Mouse (Mus musculus) spleen, adult 18-20 months (tissue): ENCODE measurements at regions not wholly inside any gene's neighbourhood (a gene's known extent, or its start where the extent isn't known, plus 50 kb on each side); places are given as distances from the start of the nearest gene placed in this dataset.

ENCODE experiments used
- DNase-seq, 2 experiments: peaks; one replicate each; pipeline ENCODE4 v3.0.0; 2022; ENCODE audit warnings: mixed read lengths in 2 of 2

DNA sequence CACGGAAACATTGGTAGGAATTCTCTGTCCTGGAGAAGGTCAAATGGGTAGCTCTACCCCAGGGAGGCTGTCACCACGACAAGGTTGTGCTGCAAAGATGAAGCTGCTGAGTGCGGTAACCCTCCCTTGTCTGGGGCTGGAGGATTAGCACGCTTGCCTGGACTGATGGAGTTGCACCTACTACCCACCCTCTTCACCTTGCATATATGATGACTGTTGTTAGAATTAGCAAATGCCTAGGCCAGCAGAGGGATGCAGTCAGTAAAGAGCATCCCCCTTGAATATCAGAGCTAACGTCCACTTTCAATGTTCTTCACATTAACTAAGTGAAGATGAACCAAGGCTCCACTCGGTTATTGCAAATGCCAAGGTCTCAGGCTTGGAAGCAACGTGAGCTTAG, 169.7 kb upstream of the Pabpc6 start:
- no peak for DNase-seq

DNA sequence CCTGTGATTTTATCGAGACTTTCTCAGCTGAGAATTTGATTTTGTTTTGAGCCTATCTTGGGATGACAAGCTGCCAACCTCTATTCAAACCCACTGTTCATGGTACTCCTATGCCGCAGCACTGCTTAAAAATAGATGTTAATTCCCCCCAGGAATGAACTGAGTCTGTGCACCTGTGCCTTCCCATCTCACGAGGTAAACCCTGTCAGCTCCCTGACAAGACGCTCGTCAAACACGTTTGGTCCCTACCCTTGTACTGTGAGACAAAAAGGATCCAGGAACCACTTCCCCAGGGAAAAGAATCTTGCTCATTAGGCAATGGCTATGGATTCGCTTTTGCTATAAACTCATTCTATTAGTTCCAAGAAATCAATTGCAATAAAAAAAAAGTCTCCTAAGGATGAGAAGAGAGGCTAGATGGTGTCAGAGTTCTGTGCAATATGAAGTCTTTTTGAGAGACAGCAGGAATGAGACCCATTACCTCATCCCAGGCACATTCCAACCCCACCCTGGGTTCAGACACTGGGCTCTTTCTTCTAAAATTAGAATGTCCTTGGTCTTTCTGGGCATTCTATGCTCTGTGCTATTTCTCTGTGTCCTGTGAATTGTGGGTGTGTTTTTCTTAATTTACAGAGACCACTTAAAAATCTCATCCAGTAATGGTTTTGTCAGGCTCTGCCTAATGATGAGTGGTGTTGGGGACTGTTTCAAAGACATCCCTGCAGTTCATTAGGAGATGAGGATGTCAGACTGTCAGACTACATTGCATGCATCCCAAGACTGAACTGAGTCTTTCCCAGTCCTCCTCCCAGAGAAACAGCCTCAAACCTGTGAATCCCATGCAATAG, 167.7 kb upstream of the Pabpc6 start:
- DNase-seq, result no peak

DNA sequence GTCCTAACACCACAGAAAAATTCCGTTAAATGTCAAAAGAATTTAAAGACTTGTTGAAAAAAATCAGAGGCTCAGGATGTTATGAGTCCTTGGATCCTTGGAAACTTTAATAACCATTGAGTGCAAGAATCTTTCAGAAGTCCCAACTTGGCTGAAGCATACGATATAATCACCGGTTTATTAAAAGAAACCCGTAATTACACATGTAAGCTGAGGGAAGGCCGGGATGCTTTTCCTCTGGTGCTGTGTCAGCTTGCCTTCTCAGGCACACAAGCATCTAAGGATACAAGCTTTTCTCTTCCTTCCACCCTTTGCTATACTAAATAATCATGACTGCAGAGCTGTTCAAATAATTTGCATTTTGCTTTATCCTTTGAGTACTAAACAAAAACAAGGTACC, 160.4 kb upstream of the Pabpc6 start:
- no peak for DNase-seq

DNA sequence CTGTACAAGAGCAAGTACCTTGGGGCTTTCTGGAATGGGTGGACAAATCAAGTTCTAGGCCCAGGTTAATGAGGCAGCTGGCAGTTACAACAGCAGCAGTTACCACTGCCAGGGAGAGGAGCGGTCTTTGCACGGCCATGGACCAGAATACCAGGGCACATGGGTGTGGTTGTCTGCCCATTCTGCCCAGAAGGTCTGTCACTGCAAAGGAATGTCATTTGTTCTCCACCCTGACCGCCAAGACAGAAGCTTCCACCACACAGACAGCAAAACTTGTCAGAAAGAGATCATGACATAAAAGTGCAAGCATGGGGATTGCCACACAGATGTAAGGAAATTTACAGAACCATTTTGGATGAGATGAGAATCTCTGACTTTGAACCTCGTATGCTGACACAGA, 151.8 kb upstream of the Pabpc6 start:
- DNase-seq, result no peak

DNA sequence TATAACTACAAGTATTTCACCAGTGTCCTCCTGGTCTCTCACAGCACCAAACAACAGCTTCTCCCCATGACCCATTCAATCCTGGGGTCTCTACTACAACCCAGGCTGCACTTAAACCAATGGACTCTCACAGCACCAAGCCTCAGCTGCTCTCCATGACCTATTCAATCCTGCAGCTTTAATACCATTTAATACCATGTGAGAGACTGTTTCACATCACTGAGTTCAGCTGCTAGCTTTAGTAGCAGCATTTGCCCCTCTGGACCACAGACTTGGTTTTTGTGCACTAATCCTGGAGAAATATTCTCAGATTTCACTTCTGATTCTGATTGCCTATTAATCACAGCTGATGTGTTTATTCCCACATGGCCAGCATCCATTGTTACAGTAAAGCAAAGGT, 147.5 kb upstream of the Pabpc6 start:
- no peak for DNase-seq

DNA sequence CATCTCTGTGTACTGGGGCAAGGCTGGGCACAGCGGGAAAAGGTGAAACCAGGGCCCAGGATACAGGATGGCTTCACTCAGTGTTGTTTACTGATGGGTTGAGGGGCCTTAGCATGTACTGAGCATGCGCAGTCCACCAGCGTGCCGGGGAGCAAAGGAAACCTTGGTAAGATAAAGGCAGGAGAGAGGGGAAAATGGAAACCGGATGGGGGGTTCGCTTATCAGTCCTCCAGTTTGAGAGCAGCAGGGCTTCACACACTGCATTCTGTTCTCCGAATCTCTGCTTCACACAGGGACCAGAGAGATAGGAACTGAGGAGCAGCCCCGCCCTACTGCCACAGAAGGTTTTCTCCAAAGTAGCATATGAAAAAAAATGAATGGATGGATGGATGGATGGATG, 127.6 kb upstream of the Pabpc6 start:
- no peak for DNase-seq

DNA sequence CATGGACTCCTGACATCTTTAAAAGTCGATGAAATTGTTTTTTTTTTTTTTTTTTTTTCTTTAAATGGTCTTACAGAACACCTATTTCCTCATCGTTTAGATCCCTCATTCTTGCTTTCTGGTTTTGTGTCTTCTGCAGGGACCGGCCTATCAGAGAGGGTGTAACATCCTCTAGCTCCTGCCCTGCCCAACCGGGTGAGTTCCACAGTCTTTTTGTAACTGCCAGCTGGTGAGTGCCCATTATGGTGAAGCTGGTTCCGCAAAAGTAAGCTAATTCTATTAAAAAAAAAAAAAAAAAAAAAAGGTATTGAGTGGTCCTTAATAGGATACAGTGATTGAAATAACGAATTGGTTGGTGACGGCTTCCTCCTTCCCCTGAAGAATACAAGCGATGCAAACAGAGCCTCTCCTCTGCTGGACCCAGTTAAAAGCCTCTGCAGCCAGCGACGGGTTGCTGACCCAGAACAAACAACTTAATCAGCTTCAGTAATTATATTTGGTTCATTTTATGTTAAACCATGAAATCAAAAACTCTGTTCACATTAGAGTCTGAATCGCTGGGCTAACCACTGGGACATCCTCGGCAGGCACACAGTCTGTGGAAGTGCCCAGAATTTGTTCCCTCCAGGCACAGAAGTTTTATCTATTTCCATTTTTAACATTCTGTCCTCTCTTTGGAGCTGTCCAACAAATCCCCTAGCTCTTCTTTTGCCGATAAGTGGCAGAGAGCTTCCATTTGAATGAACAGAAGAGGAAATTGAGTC, 126.9 kb upstream of the Pabpc6 start:
- no peak for DNase-seq

DNA sequence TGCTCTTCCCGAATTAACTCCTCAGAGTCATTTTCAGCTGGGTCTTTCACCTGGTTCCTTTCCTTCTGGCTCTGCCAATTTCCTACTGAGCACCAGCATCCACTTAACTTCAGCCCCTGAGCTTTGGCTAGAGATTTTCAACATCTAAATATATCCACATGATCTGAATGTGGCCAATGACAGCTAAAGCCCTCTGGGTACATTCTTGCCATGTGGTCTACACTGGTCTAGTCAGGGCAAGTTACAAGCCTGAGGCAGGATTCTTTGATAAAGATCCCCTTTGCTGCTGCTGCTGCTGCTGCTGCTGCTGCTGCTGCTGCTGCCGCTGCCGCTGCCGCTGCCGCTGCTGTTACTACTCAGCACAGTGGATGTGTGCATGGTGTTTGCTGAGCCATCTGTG, 109.3 kb upstream of the Pabpc6 start:
- no peak for DNase-seq

DNA sequence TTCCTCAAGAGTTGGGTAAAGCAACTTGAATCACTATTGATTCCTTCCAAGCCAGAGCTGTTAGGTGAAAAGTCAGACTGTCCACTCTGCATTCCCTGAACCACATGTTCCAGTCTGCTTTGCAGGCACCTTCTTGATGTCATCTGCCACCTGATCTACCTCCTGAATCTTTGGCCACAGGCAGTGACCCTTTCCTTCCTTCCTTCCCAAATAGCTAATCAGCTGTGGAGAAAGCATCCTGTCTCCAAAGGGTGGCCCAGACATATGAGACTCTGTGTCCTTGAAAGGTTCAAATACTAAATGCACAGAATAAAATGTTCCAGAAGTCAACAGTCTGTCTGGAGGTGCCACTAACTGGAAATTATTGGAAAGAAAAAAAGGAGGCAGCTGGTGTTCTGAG, 107.6 kb upstream of the Pabpc6 start:
- DNase-seq, result no peak

DNA sequence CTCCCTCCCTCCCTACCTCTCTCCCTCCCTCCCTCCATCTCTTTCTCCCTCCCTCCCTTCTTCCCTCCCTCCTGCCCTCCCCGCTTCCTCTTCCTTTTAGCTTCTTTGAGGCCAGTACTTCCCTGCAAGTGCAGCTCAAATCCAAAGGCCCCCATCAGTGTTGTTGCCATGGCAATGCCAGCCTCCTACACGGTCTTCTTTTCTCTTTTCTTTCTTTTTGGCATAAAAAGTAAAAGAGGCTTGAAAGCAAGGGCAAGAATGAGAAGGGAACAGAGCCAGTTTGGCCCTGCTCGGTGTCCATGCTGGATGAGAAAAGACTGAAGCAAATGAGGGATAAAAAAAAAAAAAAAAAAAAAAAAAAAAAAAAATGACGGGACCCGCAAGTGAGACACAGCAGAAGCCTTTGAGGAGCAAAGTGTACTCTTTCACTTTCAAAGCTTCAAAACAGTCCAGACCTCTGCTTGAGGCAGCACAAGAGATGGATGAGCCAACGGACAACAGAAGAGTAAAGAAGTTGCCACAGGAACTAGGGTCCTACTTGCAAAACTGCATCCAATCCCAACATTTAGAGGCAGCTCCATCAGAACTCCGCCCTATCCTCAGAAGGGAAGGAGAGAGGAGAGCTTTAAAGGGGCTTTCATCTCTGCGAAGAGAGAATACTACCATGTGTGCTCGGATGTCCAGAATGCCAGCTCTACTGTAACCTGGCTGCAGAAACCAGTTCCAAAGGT, 106.9 kb upstream of the Pabpc6 start:
- no peak for DNase-seq

DNA sequence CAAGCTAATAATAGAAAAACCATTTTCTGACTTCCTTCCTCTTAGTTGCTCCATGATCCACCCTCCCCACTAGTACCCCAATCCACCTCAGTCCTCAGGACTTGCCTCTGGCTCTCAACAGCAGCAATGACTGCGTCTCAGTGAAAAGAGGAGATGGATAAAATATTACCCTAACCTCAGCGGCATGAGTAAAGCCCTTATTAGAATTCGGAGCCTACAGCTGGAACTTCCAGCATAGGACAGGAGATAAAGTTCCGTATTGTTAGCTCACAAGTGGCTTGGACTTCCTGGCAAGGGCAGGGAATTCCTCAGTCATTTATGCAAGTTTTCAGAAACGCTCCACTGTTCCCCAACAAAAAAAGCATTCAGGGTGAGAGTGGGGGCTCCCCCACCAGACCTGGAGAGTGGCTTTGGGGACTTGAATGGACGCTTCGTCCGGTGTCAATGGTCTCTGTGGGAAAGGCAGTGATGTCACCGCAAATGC, 106.2 kb upstream of the Pabpc6 start:
- no peak for DNase-seq

DNA sequence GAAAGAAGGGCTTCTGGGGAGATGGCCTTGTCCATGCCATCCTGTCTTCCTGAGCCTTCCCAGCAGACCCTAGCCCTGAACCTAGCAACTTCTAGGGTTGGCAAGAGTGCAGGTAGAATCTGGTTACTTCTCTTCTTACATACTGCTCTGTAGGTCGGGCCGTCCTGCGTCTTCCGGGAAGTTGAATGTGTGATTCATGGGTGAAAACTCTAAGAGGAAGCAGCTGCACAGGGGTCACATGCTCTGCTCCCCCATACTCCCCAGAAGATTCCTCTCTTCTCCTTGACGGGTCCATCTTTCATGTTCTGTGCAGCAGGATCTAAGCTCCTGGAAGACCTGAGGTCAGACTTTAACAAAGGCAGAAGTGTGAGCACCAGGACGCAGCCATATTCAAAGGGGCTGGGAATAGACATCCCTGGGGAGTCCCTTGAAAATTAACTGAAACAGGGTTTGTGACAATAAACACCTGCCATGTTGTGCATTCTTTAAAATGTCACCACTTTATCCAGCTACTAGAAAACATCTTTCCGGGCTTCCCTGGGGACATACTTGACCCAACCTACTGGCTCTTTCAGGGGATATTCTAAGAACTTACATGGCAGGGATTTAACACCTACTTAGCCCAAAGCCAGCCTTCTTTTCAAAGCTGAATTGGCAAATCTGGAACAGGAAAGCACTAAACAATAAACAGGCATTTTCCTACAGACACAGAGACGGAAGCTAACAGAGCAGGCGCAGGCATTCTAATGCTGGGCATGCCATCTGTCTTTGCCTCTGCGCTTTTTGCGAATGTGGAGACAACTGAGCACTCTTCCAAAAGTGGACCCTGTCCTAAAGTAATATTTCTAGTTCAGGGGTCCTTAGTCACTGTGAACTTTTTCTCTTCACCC, 105.5 kb upstream of the Pabpc6 start:
- no peak for DNase-seq

DNA sequence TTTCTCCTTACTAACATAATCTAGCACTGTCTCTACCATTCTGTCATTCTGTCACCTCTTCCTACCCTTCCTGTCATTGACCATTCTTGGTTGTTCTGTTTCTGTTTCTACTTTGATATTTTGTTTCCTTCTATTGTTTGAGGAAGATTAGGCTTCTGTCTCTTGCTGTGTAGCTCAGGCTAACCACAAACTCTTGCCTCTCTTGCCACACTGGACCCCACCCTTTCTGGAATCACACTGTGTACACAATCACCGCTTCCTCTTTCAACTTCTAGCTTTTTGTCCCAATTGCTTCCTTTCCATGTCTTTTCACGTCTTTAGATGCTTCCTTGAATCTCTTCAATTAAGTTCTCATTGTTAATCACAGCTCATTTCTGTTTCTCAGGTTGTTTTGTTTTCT, 104.2 kb upstream of the Pabpc6 start:
- DNase-seq, result no peak

DNA sequence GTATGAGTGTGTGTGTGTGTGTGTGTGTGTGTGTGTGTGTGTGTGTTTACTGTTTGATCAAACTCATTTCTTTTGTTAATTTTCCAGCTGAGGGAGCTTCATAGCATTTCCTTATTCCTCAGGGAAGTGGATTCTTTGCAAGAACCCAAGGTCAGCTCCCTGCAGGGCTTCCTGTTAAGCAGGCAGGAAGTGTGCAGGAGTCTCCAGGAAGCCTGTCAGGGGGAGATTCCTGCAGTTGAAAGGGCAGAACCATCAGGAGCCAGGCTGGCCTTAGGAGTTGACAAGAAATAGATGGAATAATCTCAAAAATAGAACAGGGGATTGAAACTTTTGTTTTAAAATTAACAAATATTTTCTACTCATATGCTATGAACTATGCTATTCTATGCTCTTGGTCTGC, 98.8 kb upstream of the Pabpc6 start:
- no peak for DNase-seq

DNA sequence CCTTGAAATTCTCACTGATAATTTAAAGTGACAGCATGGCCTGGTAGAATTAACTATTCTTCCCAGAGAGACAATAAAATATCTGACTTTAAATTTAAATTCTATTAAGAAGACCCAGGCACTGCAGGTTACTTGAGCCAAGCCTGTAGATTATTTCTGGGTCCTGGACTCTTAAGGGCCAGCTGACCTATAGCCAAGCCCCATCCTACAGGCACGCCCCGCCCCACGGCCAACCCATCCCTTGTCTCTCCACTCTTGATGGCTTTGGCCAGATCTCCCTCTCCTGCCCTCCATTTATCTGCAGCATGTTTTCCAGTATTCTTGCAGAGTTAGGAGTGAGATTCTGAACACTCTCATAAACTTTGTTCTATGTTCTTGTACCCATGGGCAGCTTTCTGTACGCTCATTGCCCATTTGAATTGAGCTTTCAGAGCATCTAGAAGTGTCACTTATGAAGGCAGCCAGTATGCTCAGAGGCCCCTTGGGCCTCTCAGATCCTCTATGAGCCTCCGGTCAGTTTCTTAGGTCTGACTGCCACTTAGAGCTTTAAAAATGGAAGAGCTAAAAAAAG, 96.2 kb upstream of the Pabpc6 start:
- DNase-seq, result no peak

DNA sequence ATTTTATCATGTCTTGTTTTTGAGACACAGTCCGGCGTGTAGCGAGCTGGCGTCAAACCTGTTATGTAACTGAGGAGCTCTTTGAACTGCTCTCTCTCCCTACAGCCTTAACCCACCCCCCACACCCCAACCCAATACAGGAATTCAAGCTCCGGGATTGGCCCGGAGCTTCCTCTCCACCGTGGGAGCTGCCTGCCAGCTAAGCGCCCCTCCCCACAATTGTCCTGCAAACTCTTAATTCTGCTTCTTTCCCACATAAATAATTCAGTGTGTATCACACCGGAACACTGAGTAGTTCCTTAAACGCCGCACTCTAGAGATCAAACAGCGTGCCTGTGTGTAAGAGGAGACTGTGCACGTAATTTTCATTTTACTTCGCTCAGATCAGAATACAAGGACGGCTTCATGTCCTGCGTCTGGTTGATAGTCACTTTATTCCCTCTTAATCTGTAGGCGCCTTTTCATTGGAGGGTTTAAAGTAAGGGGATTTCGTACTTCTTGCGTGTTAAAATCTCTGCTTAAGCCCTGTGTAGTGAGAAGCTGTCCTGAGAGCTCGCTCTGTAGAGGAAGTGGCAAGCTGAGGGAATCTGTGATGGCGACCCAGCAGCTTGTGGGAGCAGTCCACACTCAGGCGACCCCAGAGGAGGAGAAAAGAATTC, 95.3 kb upstream of the Pabpc6 start:
- no peak for DNase-seq

DNA sequence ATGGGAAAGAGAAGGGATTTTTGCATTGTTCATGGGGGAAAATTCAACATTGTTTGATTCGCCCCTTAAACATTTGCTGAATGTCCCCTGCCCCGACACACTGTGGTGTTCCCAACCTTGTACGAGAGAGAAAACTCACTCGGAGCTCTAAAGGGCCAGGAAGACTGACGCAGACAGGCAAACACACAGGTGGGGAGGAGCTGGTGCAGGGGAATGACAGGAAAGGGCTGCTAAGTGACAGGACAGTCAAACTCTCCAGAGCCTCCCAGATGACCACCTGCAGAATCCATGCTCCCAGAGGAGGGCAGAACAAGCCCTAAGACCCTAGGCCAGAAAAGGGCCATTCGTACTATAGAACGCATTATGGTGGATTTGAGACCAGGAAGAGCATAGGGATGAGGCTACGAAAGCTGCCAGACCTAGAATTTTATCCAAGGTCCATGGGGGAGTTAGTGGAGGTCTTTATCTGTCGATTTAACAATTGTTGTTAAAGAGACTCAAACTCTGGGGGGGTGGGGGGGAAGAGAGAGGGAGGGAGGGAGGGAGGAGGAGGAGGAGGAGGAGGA, 94.6 kb upstream of the Pabpc6 start:
- no peak for DNase-seq

DNA sequence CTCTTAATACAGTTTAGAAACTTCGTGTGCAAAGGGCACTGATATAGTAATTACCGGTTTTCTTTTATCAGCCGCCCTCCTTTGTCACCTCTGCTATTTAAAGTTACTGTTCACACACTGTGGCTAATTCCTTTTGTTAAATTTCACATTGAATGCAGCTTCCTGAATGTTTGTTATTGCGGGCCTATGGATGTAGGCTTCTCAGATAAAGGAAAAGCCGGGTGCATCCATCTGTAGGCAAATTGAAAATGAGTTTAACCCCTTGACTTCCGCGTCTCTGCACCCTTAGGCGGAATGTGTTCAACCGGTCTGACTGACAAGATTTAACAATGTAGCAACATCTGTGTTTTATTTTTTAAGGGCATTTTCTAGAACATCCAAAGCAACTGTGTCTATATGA, 93.6 kb upstream of the Pabpc6 start:
- DNase-seq, result no peak

DNA sequence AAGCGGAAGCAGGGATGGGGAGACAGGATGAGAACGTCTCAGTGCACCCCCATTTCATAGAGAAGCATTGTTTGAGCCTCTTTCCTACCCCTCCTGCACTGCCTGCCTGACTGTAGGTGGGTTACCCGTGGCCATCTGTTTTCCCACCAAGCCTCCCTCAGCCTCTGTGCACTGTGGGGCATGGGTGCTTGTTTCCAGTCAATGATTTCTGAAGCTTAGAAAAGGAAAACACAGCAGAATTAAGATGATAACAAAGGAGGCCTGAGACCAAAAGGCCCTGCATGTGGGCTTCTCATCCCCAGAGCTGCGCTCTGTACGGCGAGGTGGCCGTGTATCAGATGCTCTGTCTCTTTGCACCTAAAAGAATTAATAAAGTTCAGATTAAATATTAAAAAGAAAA, 92.9 kb upstream of the Pabpc6 start:
- no peak for DNase-seq

DNA sequence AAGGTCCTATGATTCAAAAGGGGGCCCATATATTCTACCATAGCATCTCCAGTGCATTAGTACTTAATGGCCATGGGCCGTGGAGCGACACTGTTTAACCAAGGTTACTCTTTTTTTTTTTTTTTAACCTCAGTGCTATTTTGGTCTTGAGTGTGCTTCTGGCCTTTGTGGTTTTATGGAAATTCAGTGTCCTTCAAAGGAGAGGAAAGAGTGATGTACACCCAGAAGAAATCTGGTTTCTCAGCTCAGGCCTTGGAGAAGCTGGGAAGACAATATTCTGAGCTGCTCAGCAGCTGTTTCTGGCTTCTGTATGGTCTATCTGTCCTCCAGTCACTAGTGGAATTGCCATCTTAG, 91.2 kb upstream of the Pabpc6 start:
- no peak for DNase-seq

DNA sequence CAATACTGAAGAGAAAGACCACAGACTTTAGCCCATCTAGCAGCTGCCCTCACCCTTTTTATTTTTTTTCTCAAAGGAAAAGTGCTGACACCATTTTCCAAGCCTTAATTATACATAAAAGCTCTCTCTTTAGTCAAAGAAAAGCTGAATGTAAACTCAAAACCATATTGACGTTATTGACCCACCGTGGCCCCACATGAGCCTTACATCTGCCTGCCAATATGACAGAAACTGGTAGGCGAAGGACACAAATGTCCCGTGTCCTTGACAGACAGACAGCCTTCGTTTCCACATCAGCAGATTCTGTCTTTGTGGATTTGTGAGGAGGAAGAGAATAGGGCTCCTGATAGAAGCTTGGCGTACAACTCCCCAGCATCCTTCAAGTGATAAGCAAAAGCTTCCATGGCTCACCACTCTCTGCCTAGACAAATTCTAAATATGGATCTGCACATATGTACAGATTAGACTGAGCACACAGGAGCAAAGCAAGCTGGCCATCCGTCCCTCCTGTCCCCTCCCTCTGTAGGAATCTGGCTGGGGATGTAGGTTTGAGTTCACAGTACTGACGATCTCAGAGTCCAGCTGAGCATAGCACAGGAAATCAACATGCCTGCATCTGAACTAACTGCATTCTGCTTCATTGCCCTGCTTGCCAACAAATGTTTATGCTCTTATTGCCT, 90.6 kb upstream of the Pabpc6 start:
- no peak for DNase-seq
